Mouse (Mus musculus) hindbrain, embryonic 11.5 days (tissue): ENCODE data around the gene Clec16a. TPM values are rescaled to one million over a fixed set of nuclear protein-coding genes. Genes with fewer than 3 reads are reported as not detected.

Experiments used
- ATAC-seq: fragments of 200-750 bp; cut with Nextera tagmentation; 2 replicates; pipeline ENCODE4 v1.8.0; 2017; ENCODE audit warnings: mild to moderate bottlenecking, moderate TSS enrichment, moderate library complexity; ENCODE audit not compliant: low FRiP score
- DNase-seq: peaks from one replicate; pipeline ENCODE4 v3.0.0-alpha.2; 2015; ENCODE audit warnings: low spot score
- H3K27ac ChIP-seq: fragments of 300-500 bp; sonication (generic); 2 replicates; pipeline ENCODE4 v1.5.1; 2014; ENCODE audit warnings: mild to moderate bottlenecking, low read depth, low read length
- H3K27me3 ChIP-seq: fragments of 300-500 bp; sonication (generic); 2 replicates; pipeline ENCODE4 v1.6.1; 2014; ENCODE audit warnings: mild to moderate bottlenecking, low read length, moderate library complexity, mixed read lengths; ENCODE audit not compliant: control insufficient read depth, insufficient read depth
- H3K36me3 ChIP-seq: fragments of 300-500 bp; sonication (generic); 2 replicates; pipeline ENCODE4 v1.6.1; 2014; ENCODE audit warnings: mild to moderate bottlenecking, low read length, moderate library complexity, mixed read lengths; ENCODE audit not compliant: control insufficient read depth, insufficient read depth
- H3K4me1 ChIP-seq: fragments of 300-500 bp; sonication (generic); replicated peaks from 2 replicates; pipeline ENCODE4 v1.6.1; 2014; ENCODE audit warnings: low read length, mixed read lengths; ENCODE audit not compliant: control insufficient read depth, insufficient read depth
- H3K4me2 ChIP-seq: fragments of 300-500 bp; sonication (generic); replicated peaks from 2 replicates; pipeline ENCODE4 v1.6.1; 2014; ENCODE audit warnings: mild to moderate bottlenecking, low read depth, low read length
- H3K4me3 ChIP-seq: fragments of 300-500 bp; sonication (generic); 2 replicates; pipeline ENCODE4 v1.5.1; 2014; ENCODE audit warnings: low read depth, low read length
- H3K9ac ChIP-seq: fragments of 300-500 bp; sonication (generic); 2 replicates; pipeline ENCODE4 v1.6.1; 2014; ENCODE audit warnings: low read depth, low read length
- H3K9me3 ChIP-seq: fragments of 300-500 bp; sonication (generic); 2 replicates; pipeline ENCODE4 v1.6.1; 2016; ENCODE audit warnings: low read length; ENCODE audit not compliant: control insufficient read depth
- WGBS: fragments of 180-500 bp; shearing (Covaris S2); extraction: QIAGEN DNeasy Blood & Tissue Kit; methylation state at CpG from one replicate; pipeline ENCODE4 v1.1.7; 2014; 5-methylcytosine and 5-hydroxymethylcytosine counted together
- polyA plus RNA-seq: library from polyadenylated mRNA; unstranded; fragments of >200 nt; fragmentation: Nextera tagmentation; extraction: Ambion mirVana; gene quantifications from 2 replicates; pipeline ENCODE4 v1.2.1, GENCODE M21; 2014

Gene Clec16a
- polyA plus RNA-seq, 1 experiment from 2014 or later: 55.7 TPM

DNA sequence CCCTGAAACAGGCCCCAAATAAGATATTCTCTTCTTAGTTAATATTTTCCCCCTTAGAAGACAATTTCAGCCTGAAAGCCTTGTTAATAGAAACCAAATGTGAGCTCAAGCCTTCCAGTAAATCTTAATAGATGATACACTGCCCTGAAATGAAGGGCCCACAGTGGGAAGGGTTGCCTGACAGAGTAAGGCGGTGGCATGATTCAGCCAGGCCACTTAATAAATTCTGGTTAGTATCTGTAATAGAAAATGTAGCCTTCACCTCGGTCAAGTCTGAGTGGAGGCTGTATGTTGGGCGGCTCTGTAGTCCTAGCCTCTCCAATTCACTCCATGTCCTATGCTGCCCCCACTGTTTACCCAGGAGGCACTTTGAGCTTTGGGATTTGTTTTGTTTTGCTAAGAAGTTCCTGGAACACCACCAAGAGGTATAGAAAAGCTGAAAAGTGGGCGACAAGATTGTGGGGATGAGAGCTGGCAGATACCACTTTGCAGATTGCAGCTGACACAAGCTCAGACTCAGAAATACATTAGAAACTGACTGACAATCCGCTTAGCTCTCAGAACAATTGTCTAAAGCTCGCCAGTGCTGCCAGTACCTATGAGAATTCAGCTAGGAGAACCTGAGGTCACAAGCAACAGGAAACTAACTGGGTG, 75.9 kb downstream of the Clec16a start:
- DNase-seq (no peak), ATAC-seq (no peak)
- H3K36me3 ChIP-seq: no peaks in the 10 kb centered on the region
- no peaks in the 10 kb centered on the region for H3K27me3 ChIP-seq
- H3K9me3 ChIP-seq: no peaks in the 10 kb centered on the region
- no peak overlapping the region for H3K9ac ChIP-seq
- no peak overlapping the region for H3K4me3 ChIP-seq
- 70% methylated on average over 6 of the region's 6 CpGs for WGBS
- H3K27ac ChIP-seq: no peak overlapping the region
- H3K4me2 ChIP-seq: no peak overlapping the region
- no peaks in the 10 kb centered on the region for H3K4me1 ChIP-seq

DNA sequence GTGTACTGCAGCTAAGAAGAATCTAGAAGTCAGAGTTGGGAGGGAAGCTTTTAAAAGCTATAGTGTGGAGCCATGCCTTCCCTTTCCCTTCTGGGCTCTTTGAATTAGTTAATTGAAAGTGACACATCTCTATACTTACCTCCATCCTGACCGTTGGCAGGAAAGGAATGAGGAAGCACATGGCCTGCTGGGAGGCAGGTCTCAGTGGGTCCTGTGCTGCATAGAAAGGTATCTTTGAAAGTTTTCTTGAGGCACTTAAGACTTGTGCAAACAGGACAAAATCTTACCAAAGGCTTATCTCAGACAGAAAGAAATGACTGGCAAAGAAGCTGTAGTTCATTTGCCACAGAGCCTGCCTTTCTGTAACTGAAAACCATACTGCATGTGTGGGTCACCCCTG, 76.6 kb downstream of the Clec16a start:
- WGBS: 78% methylated on average over 1 of the region's 1 CpGs
- ATAC-seq: no peak
- H3K36me3 ChIP-seq: no peaks in the 10 kb centered on the region

DNA sequence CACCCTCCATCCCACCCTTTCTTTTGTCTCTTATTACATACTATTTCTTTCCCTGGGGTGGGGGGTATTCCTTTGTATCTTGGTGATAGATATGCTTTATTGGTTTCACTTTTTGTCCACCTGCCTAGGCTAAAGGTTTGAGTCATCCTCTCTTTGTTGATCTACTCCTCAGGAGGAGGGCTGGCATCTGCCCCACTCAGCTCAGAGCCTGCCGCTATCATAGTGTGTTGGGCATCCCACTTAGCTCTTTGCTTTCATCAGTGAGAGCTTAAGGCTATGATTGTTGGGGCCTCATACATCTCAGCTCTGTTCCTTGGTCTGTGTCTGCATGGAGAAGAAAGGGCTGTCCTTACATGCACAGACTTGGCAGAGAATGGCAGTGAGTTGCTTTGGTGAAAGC, 81.0 kb downstream of the Clec16a start:
- no peaks in the 10 kb centered on the region for H3K36me3 ChIP-seq
- 93% methylated on average over 1 of the region's 1 CpGs for WGBS
- no peaks in the 10 kb centered on the region for H3K4me1 ChIP-seq
- no peak for ATAC-seq
- H3K9ac ChIP-seq: no peak overlapping the region
- no peaks in the 10 kb centered on the region for H3K9me3 ChIP-seq
- H3K27me3 ChIP-seq: no peaks in the 10 kb centered on the region
- H3K4me2 ChIP-seq: no peak overlapping the region
- DNase-seq: no peak
- H3K4me3 ChIP-seq: no peak overlapping the region
- H3K27ac ChIP-seq: no peak overlapping the region

More for the DNA sequence above, 76.6 kb downstream of the Clec16a start:
- H3K9me3 ChIP-seq: no peaks in the 10 kb centered on the region
- H3K27ac ChIP-seq: no peak overlapping the region
- H3K9ac ChIP-seq: no peak overlapping the region
- no peaks in the 10 kb centered on the region for H3K27me3 ChIP-seq
- H3K4me3 ChIP-seq: no peak overlapping the region
- no peak overlapping the region for H3K4me2 ChIP-seq
- H3K4me1 ChIP-seq: no peaks in the 10 kb centered on the region
- DNase-seq: no peak

DNA sequence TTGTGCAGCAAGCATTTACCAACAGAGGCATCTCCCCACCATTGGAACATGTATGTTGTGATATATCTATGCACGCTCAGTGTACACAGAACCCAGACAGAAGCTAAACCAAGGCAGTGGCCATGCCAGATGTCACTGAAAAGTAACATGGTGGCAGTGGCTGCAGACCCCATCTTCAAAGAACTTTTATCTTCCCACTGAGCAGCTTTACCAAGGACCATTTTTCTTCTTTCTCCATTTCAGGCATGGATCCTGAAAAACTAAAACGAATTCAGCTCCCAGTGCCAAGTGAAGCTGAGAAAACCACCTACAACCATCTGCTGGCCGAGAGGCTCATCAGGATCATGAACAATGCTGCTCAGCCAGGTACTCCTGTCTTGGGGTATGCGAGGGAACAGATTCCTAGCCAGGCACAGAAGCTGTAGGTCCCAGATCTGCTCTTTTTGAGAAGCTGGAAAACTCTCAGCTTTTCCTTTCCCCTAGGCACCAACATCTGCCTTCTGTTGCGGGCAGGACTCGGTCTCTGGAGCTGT, 82.1 kb downstream of the Clec16a start:
- no peak overlapping the region for H3K4me3 ChIP-seq
- H3K4me1 ChIP-seq: no peaks in the 10 kb centered on the region
- no peaks in the 10 kb centered on the region for H3K9me3 ChIP-seq
- WGBS: 92% methylated on average over 6 of the region's 6 CpGs
- H3K9ac ChIP-seq: no peak overlapping the region
- DNase-seq: no peak
- no peaks in the 10 kb centered on the region for H3K27me3 ChIP-seq
- H3K27ac ChIP-seq: no peak overlapping the region
- no peak overlapping the region for H3K4me2 ChIP-seq
- H3K36me3 ChIP-seq: no peaks in the 10 kb centered on the region
- ATAC-seq: no peak

DNA sequence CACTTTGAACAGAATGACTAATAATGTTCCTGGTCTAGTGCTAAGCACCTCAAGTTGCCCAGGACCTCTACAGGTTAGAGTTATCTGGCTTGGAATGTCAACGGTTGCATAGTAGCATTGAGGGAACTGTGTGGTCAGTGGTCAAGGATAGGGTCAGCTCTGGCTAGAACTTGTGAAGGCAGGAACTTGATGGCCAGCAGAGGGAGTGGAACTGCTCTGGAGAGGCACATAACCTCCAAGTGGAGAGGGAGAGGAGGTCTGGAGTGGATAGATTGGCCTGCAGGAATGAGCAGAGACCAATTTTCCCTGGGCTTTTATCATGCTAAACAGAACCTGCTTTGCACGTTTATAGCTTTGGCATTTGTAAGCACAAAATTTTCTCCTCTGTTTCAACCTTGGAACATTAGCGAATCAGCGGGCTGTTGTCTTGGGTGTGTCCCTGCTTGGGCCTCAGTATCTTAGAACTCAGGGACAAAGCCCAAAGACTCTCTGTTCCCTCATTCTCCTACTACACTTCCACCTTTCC, 83.0 kb downstream of the Clec16a start:
- DNase-seq (no peak), ATAC-seq (no peak)
- Histone ChIP-seq H3K9me3 (no peaks in the 10 kb centered on the region), H3K4me3 (no peak overlapping the region), H3K9ac (no peak overlapping the region), H3K36me3 (no peaks in the 10 kb centered on the region), H3K4me1 (no peaks in the 10 kb centered on the region), H3K27ac (no peak overlapping the region), H3K27me3 (no peaks in the 10 kb centered on the region), H3K4me2 (no peak overlapping the region)
- 86% methylated on average over 4 of the region's 4 CpGs for WGBS

DNA sequence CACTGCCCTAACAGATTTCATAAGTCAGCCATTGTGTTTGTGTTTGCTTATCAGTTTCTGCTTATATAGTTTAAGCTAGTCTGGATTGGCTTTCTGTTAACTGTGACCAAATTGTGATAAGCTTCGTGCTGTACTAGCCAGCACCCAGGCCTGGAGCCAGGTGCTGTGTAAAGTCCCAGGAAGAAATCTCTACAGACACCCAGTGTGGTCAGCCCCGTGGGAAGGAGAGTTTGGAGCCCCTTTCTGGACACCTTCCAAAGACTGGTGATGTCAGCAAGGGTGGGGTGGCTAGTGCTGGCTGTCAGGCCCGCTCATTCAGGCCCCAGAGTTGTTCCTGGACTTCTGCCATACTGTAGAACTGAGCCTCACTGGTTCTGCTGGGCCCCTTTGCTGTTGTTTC, 83.8 kb downstream of the Clec16a start:
- H3K4me1 ChIP-seq: no peaks in the 10 kb centered on the region
- no peaks in the 10 kb centered on the region for H3K9me3 ChIP-seq
- H3K4me2 ChIP-seq: no peak overlapping the region
- no peaks in the 10 kb centered on the region for H3K27me3 ChIP-seq
- H3K4me3 ChIP-seq: no peak overlapping the region
- DNase-seq (no peak), ATAC-seq (no peak)
- no peak overlapping the region for H3K27ac ChIP-seq
- 88% methylated on average over 3 of the region's 3 CpGs for WGBS
- no peaks in the 10 kb centered on the region for H3K36me3 ChIP-seq
- no peak overlapping the region for H3K9ac ChIP-seq

DNA sequence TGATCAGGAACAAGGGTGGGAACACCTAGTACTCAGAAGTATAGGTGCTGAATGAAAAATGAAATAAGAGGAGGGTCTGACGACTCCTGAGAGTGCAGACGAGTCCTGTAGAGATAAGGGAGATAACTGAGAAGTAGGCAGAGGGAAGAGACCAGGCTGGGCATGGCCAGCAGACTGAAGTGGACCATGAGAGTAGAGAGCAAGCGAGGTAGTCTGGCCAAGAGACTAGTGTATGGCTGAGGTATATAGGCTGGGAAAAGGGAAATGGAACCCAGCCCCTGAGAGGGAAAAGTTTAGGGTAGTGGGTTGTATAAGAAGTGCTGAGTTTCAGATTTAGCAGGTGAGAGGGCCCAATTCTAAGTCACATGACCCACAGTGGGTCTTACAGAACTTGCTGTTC, 84.2 kb downstream of the Clec16a start:
- Histone ChIP-seq H3K4me1 (no peaks in the 10 kb centered on the region), H3K9ac (no peak overlapping the region), H3K27me3 (no peaks in the 10 kb centered on the region), H3K36me3 (no peaks in the 10 kb centered on the region), H3K27ac (no peak overlapping the region), H3K4me3 (no peak overlapping the region), H3K4me2 (no peak overlapping the region), H3K9me3 (no peaks in the 10 kb centered on the region)
- WGBS: 81% methylated on average over 3 of the region's 3 CpGs
- DNase-seq (no peak), ATAC-seq (no peak)

DNA sequence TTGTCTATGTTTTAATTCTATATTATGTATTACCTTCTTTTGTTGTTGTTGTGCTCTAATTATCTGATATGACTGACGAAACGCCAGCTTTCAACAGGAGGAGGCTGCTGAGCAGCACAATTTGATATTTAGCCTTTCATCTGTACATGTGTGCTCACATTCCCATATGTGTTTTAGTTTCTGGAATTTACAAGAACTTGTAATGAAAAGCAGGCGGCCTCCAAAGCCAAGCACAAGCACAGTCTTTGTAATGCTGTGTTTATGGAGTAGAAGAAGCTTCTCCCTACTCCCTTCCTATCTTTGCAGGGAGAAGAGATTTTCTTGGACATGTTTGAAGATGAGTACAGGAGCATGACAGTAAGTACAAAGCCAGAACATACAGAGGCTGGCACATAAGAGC, 89.8 kb downstream of the Clec16a start:
- DNase-seq: no peak
- H3K36me3 ChIP-seq: no peaks in the 10 kb centered on the region
- no peak for ATAC-seq
- 74% methylated on average over 3 of the region's 3 CpGs for whole genome bisulfite sequencing
- H3K4me3 ChIP-seq: no peak overlapping the region
- no peaks in the 10 kb centered on the region for H3K27me3 ChIP-seq
- H3K4me2 ChIP-seq: no peak overlapping the region
- no peak overlapping the region for H3K9ac ChIP-seq
- H3K27ac ChIP-seq: no peak overlapping the region
- H3K4me1 ChIP-seq: no peaks in the 10 kb centered on the region
- no peaks in the 10 kb centered on the region for H3K9me3 ChIP-seq

DNA sequence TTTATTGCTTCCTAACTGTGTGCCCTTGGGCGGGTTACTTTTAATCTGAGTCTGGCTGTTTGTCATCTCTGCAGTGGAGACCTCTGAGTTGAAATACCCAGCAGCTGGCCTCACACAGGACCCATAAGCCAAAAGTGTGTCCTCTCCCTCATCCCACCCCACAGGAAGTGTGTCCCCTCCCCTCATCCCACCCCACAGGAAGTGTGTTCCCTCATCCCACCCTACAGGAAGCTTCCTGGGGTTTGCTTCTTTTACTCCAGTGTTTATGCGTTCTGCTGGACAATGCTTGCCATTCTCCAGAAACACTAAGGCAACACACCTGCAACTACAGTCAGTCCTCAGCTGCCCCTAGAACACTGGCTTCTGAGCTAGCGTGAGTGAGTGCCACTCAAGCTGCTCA, 92.8 kb downstream of the Clec16a start:
- 73% methylated on average over 3 of the region's 3 CpGs for WGBS
- H3K27ac ChIP-seq: no peak overlapping the region
- H3K9me3 ChIP-seq: no peaks in the 10 kb centered on the region
- no peaks in the 10 kb centered on the region for H3K36me3 ChIP-seq
- ATAC-seq (no peak), DNase-seq (no peak)
- no peak overlapping the region for H3K9ac ChIP-seq
- no peaks in the 10 kb centered on the region for H3K4me1 ChIP-seq
- H3K4me3 ChIP-seq: no peak overlapping the region
- no peaks in the 10 kb centered on the region for H3K27me3 ChIP-seq
- H3K4me2 ChIP-seq: no peak overlapping the region
